Mouse (Mus musculus) mouse embryonic stem cell (cell line): ENCODE data around the gene Dppa5a.
"Not testable (repeated sequence)": the region's sequence is repeated elsewhere in the genome, so short reads cannot be mapped to it uniquely, and the experiment has no call there.

Experiments used
- in situ Hi-C, 2 experiments: fragments of 300-500 bp; cut with MboI; formaldehyde crosslinking; loops; 1 replicate in 1 of 2; 3 replicates in 1 of 2; pipeline ENCODE4 v1.14.3; 2019 to 2020; ENCODE audit warnings: low sequenced_read_pairs in 2 of 2, low pct_unique_long_range_greater_than_20kb in 1 of 2, mixed read lengths in 1 of 2; ENCODE audit not compliant: unreplicated experiment in 1 of 2

Dppa5a gene

GRCm38 (mm10) chr9:78369349-78369748 lies 1.4 kb upstream of the Dppa5a start:
- in situ Hi-C loops = no loop called here

- in situ Hi-C loops = no loop called here
These were observed 805 bp upstream of the Dppa5a start for GRCm38 (mm10) chr9:78368671-78369293.

DNA sequence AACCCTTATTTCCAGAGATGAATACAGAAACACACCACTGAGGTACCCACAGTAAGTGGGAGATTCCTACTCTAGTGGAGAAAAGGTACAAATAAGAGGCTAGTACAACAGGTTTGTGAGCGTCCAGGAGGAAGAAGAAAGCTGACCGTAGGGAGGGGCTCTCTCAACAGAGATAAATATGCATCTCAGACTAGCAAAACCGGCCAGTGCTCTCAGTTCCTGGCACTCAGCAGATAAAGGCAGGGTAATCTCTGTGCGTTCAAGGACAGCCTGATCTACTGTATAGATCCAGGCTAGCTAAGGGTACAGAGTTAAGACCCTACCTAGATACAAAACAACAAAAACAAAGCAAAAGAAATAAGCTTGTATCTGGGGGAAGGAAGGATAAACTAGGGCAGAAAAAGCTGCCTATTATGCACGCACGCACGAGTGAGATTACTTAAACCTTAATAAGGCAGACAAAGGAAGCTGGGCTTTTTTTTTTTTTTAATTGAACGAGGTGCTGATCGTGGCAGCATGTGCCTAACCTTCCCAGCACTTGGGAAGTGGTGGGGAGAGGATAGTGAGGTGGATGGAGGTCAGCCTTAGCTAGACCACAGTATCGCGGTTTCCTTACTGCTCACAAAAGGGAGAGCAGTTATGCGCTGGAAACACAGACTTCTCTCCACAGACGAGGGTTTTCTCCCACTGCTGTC lies 2.0 kb downstream of the Dppa5a start:
- in situ Hi-C loops = no loop called here

DNA sequence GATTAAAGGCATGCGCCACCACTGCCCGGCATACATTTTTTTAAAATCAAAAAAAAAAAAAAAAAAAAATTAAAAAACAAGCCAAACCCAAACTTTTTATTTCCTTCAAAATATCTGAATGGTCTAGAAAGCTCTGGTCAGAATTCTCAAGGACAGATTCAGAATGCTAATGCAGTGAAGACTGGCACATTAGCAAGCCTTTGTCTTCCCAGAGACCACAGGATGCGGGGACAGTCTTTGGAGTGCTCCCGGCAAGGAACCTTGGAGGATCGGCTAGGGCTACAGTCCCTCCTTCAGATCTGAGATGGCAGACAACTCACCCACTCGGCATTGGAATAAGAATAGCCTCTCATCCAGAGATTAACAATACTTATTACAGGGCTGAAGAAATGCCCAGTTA lies 3.3 kb downstream of the Dppa5a start:
- in situ Hi-C loops = no loop called here

- in situ Hi-C loops = no loop called here
These were observed 4.6 kb downstream of the Dppa5a start for GRCm38 (mm10) chr9:78363374-78363773.

DNA sequence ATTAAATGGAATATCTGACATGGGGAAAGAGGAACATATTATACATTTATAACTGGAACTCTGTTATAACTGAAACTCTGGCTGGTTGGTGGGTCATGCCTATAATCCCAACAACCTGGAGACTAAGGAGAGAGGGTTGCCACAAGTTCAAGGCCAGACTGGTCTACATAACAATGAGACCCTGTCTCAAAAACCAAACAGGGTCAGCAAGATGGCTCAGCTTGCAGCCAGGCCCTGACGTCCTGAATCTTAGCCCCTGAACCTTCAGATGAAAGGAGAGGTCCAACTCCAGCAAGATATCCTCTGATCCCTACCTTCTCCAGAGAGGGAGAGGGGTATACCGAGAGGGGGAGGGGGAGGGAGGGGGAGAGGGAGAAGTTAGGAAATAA lies 7.5 kb downstream of the Dppa5a start:
- in situ Hi-C loops = no loop called here

DNA sequence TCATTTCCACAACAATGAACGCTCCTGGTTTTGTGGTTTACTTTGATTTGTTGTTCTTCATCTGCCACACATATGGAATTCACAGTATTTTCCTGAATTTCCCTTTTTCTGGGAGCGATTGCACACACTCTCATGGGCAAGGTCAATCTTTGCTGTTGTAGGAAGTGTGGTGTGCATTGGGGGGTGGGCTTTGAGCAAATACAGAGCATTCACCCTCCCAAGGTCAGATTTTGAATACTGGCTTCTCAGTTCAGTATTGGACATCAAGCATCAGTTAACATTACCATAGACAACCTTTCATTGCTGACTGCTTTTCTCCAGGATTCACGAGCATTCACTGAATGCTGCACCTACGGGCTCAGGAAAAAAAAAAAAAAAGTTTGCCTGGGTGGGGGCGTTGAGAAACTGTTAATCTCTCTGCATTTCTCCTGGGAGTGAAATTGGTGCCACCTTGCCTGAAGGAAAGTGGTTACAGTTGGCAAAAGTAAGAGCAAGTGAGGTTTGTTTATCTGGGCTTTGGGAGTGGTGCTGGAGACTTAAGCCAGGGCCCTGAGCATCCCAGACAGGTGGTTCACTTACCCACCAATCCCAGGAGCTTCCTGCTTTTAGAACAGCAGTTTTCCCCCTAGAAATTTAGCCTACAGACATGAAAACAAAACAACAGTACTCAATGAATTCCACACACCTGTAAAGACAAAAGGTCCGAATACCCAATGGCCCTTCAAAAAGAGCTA lies 8.1 kb downstream of the Dppa5a start:
- in situ Hi-C loops = loop anchor here in 1 of 2 experiments (5.0 kb wide), 1 partner anchor 32 kb away; no protein-coding TSS in a partner anchor

DNA sequence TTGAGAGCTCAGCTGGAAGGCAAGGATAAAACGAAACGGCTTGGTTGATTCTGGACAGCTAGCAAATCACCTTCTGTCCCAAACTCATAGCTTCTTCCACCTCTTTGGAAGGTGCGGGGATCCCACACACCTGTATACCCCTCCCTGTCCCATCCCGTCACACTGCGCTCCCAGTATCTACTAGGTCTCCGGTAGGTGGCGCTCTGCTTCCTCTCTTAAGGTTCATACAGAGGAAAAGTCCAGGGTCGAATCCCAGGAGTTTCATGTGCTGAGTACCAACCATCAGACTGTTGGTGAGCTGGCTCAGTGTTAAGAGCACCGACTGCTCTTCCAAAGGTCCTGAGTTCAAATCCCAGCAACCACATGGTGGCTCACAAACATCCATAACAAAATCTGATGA lies 9.9 kb downstream of the Dppa5a start:
- in situ Hi-C loops = loop anchor here in 1 of 2 experiments (5.0 kb wide), 1 partner anchor 34 kb away; no protein-coding TSS in a partner anchor

- in situ Hi-C loops = loop anchor here in 1 of 2 experiments (5.0 kb wide), 1 partner anchor 37 kb away; no protein-coding TSS in a partner anchor
These were observed 12.4 kb downstream of the Dppa5a start, which contains the start of gene Gsta2 for GRCm38 (mm10) chr9:78355611-78356010. Gene Gsta2, minus strand, starts transcription at chr9:78355788.

DNA sequence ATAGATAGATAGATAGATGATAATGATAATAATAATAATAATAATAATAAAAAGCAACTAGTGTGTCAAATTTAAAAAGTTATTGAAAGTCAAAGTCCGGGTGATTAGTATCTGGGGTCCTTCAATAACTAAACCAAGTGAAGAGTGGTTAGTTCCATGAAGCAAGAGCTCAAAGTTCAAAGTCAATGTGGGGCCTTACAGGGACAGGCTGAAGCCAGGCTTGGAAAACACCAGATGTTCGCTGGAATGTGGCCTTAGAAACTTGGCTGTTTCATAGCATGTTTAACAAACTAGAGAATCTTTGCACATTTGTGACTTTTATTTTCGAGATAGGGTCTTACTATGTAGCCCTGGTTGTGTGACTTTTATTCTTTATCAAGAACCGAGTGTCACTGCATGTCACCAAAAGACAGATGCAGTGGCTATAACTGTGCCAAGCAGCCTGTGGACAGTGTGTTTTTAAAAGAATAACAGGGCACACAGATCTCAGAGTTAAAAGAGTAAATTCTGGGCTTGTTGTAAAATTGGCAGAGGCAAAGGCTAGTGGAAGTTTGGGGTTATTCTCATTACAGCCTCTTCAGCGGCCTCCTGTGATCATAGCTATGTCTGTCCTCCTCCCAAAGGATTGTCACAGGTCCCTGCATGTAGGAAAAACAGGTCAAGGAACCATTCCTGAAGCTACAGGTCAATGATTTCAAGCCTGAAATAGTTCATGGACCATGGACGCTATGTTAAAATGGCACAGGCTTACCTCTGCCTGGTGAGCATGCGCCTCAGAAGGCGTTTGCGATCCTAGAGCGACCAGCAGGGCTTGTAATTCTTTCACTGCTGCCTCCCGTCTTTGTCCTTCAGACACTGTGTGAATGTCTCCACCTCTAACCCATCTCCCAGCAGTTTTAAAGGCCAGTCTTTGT lies 13.1 kb downstream of the Dppa5a start:
- in situ Hi-C loops = loop anchor here in 1 of 2 experiments (5.0 kb wide), 1 partner anchor 37 kb away; no protein-coding TSS in a partner anchor

DNA sequence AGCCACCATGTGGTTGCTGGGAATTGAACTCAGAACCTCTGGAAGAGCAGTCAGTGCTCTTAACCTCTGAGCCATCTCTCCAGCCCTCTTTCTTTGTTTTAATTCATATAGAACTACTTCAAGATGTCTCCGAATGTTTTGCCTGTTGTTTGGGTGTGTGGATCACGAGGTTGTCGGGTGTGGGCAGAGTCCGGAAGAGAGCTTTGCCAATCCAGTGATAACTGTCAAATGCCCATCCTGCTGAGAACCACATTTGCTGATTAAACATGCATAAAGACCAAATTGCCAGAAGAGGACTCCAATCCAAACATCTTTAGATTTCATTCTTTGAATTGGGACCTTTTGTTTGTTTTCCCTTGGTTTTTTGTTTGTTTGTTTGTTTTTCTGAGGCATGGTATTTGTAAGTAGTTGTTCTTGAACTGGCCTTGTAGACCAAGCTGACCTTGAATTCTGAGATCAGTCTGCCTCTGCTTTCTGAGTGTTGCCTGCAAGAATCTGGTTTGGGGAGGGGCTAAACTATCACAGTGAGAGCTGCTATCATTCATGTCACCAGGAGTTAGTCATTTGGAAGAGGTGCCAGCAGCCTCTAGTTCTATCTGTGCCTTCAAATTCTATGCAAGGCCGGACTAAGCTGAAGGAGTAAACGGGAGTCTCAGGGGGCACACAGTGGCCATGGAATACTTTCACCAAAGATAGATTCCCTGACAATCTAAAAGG lies 16.3 kb downstream of the Dppa5a start:
- in situ Hi-C loops = no loop called here

- in situ Hi-C loops = not testable (repeated sequence)
These were observed 18.0 kb downstream of the Dppa5a start for GRCm38 (mm10) chr9:78350007-78350406.

DNA sequence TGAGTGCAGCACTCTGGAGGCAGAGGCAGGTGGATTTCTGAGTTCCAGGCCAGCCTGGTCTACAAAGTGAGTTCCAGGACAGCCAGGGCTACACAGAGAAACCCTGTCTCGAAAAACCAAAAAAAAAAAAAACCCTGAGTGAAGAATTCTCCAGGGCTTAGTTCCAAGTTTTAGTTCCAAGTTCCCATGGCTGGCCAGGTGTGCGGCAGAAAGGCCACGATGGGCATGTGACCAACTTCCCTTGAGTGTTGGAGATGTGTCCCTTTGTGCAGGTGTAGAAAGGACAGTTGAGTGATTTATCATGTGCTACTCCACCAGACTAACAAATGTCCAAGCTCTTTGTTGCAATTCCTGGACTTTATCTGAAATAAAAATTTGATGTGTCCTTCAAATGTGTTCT lies 18.8 kb downstream of the Dppa5a start:
- in situ Hi-C loops = not testable (repeated sequence)

DNA sequence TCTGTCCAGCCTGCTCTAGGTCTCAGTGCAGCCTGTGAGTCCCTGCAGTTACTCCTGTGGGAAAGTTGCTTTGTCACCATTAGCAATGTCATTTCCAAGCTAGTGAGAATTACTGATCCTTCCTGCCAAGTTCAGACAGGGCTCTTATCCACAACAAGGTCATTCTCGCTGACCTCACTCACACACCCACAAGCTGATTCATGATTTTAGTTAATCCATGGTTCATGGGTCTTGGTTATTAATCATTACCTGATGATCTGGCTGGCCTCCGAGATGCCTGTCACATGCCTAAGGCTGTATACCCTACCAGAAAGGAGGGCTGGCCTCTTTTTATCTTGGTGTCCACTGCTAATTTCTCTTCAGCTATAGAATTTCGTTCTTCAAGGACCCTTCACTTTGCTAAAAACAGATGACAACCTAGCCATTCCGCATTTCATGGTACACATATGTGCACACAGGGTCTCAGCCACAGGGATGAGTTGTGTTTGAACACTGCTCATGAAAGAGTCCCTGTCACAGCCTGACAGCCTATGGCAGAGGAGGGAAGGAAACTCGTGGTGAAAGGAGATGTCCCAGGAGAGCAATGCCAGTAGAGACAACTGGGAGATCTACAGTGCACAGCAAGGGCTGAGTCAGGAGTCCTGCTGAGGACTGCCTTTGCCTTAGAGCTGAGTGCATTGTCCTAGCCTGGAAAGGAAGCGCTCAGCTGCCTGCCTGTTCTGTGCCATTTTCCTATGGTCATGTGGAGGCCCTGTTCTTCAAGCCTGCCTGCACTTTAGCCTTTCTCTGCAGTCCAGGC lies 19.6 kb downstream of the Dppa5a start:
- in situ Hi-C loops = not testable (repeated sequence)

DNA sequence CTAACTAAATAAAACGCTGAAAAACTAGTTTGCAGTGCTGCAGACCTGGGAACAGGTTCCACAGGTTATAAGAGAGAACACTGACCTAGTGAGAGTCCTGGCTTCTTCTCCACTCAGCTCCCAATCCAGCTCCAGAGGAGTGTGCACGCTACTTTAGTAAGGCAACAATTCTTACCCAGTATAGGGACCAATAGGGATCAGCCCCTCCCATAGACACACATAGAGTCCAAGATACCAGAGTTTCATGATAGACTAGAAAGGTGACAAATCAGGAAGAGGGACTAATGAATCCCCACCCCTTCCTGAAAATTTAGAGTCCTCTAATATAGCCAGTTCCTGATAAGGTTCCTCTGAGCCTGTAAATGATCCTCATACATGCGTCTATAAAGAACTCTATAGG lies 21.0 kb downstream of the Dppa5a start:
- in situ Hi-C loops = no loop called here

DNA sequence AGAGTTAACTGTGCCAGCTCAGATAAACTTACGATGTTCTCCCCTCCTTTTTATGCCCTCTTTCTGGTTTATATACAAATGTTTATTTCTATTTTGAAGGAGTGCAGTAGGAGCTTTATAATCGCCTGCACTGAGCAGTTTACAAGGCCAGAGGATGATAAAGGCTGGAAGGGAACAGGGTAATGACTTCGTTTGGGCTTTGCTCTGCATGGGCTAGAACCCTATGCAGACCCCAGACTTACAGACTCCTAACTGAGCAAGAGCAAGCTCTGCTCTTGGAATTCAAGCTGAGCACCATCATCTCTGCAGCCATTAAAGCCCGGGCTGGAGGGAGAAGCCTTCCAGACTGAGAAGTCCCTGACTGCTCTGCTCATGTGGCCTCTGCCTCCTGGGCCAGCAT lies 22.7 kb downstream of the Dppa5a start:
- in situ Hi-C loops = not testable (repeated sequence)

DNA sequence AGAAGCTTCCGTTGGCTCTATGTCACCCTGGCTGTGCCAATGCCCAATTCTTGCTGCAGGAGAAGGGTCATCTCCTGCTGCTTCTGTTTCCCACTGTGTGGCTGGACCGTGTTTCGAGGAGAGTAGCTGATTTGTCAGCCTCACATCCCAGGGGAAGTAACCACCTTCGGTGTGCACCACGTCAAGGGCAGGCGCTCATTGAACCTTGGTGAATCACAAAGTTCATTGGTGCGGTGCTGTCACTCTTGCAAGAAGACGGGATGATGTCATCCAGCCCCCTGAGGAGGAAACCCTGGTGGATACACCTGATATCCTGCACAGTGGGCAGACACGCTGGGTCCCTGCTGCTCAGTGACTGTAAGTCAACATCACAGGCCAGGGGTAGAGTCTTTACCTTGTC lies 24.9 kb downstream of the Dppa5a start:
- in situ Hi-C loops = not testable (repeated sequence)
